Mouse (Mus musculus): ENCODE measurements around the gene Adamts20. TPM values are rescaled to one million over a fixed set of nuclear protein-coding genes. Genes with fewer than 3 reads are reported as not detected.
"Not testable (repeated sequence)": the region's sequence is repeated elsewhere in the genome, so short reads cannot be mapped to it uniquely, and the experiment has no call there.

The Adamts20 gene
- total RNA-seq, 4 experiments from 2014 or later: 0.94 to 2.3 (median 1.2) TPM

GRCm38 (mm10) chr15:94444043-94444436 is 21.2 kb downstream of the Adamts20 start:
- DNase-seq: no peak

- no peak for DNase-seq
Observed at GRCm38 (mm10) chr15:94443025-94443424, 22.2 kb downstream of the Adamts20 start.

DNA sequence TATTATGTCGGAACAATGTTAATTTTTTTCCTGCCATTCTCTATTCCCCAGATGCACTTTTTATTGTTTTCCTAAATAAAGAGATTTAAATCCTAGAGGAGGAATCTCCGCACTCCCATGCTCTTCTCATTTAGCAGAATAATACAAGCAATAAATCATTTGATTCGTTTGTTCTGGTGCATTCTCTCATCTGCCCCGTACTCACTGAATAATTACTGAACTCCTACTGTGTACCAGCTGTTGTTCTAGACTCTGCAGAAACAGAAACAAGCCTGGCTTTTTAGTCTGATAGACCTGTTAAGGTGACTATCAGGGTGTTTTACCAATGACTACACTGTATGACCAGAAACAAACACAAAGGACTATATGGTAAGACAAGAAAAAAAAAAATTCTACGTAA is 29.7 kb downstream of the Adamts20 start:
- no peak for DNase-seq

DNA sequence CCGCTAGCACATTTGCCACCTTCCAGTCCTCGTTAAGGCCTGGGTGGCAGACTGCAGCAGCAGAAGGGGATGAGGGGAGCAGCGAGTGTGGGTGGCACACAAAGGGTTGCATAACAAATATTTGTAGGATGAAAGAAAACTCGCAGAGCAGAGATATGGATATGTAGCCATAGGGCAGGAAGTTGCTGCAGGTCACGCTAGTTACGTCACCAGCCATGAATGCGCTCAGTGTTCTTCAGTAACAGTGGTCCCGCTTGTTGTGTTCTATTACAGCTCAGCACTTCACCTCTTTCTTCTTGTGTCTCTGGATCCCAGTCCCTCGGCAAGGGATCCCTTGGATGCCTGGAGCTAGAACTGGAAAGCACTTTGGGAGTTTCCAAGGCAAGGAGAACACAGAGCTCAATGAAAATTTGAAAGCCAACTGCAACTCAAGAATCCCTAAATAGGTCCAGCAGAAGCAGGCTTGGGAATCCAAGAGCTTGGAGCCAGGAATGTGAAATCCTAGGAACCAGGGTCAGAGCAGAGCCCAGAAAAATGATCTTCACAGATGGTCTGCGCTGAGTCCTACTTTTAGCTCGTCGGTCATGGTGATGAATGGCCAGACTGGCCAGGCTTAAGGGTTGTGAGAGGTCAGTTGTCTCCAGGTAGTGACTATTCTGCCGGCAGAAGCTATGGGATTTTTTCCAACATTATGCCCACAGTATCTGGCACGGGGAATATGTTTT is 34.4 kb downstream of the Adamts20 start:
- no peak for DNase-seq

DNA sequence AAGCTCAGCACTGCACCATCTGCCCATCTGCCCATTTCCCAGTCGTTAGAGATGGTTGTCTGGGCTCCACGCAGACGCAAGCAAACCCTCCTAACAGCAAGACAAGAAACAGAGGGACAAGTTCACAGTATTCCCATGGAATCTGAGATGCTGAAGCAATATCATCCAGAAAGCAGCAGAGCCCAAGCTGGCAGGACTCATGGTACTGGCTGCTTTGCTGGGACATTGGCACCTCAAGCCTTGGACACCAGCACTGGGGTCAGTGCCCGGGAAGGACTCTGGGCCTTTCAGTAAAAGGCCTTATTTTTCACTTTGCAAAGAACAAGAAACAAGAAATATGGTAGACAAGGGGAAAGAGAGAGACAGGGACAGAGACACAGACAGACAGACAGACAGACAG is 36.5 kb downstream of the Adamts20 start:
- DNase-seq: no peak

DNA sequence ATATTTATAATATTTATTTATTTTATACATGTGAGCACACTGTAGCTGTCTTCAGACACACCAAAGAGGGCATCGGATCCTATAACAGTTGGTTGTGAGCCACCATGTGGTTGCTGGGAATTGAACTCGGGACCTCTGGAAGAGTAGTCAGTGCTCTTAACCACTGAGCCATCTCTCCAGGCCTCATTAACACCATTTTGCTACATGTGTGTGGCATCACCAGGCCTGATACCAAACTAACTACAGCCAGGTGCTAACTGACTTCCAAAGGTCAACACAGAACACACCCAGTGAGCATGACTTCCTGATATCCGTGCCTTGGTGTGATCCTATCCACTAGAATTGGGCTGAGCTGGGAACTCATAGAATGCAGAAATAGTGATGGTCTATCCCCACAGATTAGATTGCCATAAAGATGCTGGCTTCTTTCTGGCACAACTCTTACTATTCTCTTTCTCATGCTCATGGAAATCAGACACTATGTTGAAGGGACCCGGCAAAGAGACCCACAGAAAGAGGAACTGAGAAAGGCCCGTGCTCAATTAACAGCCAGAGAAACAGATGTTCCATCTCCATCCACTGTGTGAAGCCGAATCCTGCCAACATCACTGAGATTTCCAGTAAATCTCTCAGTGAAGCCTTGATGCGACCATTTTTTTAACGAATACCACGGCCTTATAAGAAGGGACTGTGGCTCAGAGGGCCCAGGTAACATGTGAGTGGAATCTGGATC is 37.6 kb downstream of the Adamts20 start:
- DNase-seq: no peak

DNA sequence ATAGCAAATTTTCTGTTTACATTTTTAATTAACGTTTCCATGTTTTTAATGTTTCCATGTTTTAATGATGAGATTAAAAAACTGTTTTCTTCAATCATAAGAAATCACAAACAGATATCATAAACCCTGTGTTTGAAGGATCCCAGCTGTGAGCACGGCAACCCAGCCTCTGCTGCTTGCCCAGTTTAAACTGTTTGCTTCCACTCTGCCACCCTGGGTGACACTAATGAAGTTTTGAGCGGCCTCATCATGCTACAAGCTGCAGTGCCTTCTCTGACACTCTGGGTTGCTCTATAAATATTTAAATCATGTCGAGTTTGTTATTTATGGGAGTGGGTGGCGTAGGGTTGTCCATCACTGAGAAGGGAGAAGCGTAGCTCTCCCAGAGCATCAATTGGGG is 44.7 kb downstream of the Adamts20 start:
- DNase-seq: no peak

DNA sequence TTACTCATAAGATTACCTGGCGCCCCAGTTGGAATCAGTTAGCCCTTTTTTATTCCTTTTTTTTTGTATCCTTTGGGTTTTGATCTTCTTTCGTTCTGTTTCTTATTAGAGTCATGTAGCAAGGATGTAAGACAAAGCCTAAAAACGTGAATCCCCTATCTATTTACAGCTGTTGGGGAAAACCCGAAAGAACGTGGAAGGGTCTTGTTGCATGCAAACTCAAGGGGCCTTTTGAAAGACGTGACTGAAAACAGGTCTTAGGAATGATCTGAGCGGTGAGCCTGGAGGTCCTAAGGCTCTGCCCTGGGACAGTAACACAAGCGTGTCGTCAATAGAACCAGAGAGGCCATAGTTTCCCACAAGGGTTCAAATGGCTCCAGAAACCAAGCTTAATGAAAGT is 46.1 kb downstream of the Adamts20 start:
- no peak for DNase-seq

GRCm38 (mm10) chr15:94418427-94418826 is 46.8 kb downstream of the Adamts20 start:
- DNase-seq: no peak

DNA sequence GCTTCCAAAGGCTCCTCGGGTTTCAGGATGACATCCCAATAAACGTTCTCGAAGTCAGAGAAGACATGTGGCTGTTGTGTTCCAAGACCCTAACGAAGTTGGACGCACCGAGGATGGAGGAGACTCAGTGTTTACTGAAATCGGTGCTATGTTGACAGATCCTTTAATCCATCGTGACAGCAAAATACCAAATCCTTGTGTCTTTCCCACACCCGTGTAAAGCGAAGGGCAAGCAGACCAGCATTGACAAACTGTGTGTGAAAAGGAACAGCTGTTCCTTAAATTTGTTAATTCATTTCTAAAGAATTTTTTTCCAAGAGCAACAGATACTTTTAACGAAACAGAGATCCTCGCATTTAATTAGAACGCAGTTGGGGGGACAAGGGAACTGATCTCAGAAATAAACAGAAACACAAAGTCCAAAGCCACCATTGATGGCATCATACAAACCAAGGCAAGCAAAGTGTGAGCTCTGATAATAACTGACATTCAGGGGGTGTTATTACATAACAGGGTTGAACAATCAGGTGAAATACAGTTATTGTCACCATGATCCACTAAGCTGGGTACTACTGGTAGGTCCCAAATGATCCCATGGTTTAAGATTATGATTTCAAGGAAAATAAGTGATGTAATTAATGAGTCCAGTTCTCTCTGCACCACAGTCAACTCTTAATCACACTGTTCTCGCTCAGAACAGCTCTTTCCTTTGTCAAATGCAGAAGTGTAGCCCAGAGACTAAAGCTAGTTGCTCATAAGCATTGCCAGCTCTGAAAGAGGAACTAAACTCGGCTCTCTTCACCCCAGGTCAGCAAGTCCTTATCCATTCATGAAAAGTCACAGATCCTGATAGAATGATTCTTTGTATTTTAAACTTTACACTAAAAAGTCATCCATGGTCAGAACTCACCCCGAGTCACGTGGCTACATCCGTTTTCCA is 47.7 kb downstream of the Adamts20 start:
- no peak for DNase-seq

GRCm38 (mm10) chr15:94409832-94410231 is 55.4 kb downstream of the Adamts20 start:
- no peak for DNase-seq

GRCm38 (mm10) chr15:94406364-94406763 is 58.9 kb downstream of the Adamts20 start:
- no peak for DNase-seq

GRCm38 (mm10) chr15:94404071-94404545 is 61.1 kb downstream of the Adamts20 start:
- peak; percentile 60 for DNase-seq

DNA sequence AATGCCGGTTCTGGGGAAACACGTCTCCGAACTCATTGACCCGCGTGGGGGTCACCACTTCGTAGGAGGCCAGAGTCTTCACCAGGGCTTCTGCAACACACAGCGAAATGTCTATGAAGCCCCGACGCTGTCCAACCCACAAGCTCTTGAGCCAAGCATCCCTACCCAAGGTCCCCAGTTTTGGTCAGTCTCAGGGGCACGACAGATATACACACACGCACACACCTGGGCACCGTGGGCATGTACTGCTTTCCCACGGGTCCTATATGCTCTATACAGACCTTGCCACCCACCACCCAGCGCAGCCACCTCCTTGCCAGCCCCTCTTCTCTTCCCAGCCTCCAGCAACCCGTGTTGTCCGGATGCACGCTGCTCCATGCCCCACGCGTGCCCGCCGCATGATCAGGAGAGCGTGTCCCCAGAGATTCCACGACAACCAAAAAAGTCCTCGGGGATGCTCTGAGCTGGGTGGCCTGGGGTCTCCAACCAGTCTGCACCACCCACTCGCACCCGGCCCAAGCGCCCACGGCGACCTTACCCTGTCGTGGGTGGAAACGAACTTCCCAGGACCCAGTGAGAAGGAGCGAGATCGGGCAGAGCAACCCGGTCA is 61.7 kb downstream of the Adamts20 start:
- peak; percentile 1 for DNase-seq

DNA sequence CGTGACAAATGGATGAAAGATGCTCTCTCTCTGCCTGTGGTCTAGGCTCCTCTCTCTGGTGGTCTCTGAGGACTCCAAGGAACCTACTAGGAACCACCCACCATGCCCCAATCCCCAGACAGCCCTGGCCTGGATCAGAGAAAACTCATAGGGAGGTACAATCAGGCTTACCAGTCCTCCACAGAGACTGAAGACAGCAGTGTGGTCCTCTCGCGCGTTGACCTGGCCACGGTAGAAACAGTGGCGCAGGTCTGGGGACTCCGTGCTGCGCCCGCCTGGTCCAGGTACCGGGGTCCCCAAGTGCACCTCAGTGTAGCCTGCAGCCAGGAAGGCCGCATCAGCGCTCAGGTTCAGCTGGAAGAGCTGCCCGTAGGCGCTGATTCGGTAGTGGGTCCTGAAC is 62.2 kb downstream of the Adamts20 start:
- DNase-seq: no peak

DNA sequence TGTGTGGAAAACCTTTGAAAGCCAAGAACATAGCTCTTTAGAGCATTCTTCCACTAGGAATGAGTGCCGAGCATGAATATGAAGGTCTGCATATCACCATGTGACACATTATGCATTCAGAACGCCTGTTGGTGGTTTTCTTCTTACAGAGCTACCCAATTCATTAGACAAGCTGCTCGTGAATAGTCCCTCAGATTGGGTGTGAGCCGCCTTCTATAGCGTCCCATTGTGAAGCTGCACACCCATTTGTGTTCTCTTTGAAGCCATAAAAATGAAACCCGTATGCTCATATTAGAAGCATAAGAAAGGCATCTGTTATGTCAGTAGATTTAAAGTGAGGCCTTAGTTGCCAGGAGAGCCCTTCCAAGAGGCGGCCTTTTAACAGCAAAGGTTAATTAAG is 72.5 kb downstream of the Adamts20 start:
- no peak for DNase-seq

- DNase-seq: not testable (repeated sequence)
Observed at GRCm38 (mm10) chr15:94390127-94390526, 75.1 kb downstream of the Adamts20 start.

DNA sequence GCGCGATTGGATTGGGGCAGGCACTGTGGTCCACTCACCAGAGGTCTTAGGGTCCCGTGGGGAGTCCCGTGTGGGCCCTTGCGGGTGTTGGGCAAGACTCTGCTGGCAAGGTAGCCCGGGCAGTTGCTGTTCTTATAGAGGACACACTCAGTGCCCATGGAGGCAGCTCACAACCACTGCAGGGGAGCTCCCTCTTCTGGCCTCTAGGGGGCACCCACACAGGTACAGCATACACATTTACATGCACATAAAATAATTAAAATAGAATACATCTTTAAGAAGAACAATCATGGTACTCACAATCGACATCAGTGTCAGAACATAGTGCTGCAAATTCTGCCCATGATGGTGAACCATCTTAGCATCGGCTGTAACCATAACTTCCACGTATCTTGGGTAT is 85.8 kb downstream of the Adamts20 start:
- DNase-seq: peak; percentile 4

- DNase-seq: no peak
Observed at GRCm38 (mm10) chr15:94372548-94372947, 92.7 kb downstream of the Adamts20 start.

- no peak for DNase-seq
Observed at GRCm38 (mm10) chr15:94349052-94349451, 116.2 kb downstream of the Adamts20 start.

GRCm38 (mm10) chr15:94344317-94344716 is 120.9 kb downstream of the Adamts20 start:
- DNase-seq: no peak

DNA sequence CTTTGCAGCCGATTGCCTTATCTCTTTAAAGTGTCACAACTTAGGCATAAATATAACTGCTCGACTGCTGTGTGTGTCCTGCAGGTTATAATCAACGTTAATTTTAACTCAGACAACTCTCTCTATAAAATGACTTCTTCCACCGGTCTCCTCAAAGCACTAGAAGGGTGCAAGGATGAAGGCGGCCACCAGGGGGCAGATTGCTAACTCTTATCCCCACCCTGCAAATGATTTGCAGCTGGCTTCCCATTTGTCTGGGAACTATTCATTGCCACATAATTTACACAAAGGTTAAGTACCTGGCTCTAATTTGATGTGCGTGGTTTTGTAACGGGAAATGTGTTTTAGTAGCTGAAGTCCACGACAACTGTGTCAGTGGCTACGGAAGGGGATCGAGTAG is 122.9 kb downstream of the Adamts20 start:
- DNase-seq: peak; percentile 49

Data from adrenal gland, adult 8-10 months (tissue).